Mouse (Mus musculus) midbrain, embryonic 11.5 days (tissue): ENCODE measurements around the gene Pde6h. TPM values are rescaled to one million over a fixed set of nuclear protein-coding genes. Genes with fewer than 3 reads are reported as not detected.

Experiments used
- ATAC-seq: fragments of 200-750 bp; cut with Nextera tagmentation; 2 replicates; pipeline ENCODE4 v1.8.0; 2017; ENCODE audit warnings: moderate TSS enrichment, moderate library complexity; ENCODE audit not compliant: low FRiP score
- DNase-seq: peaks from one replicate; pipeline ENCODE4 v3.0.0; 2015; ENCODE audit warnings: low spot score; ENCODE audit errors: missing footprints
- H3K27ac ChIP-seq: fragments of 300-500 bp; sonication (generic); 2 replicates; pipeline ENCODE4 v1.5.1; 2014; ENCODE audit warnings: low read depth, low read length
- H3K27me3 ChIP-seq: fragments of 300-500 bp; sonication (generic); 2 replicates; pipeline ENCODE4 v1.6.1; 2014; ENCODE audit warnings: mild to moderate bottlenecking, low read length, moderate library complexity, mixed read lengths; ENCODE audit not compliant: control insufficient read depth, insufficient read depth
- H3K36me3 ChIP-seq: fragments of 300-500 bp; sonication (generic); 2 replicates; pipeline ENCODE4 v1.6.1; 2014; ENCODE audit warnings: mild to moderate bottlenecking, low read length, moderate library complexity, mixed read lengths; ENCODE audit not compliant: control insufficient read depth, insufficient read depth
- H3K4me1 ChIP-seq: fragments of 300-500 bp; sonication (generic); 2 replicates; pipeline ENCODE4 v1.6.1; 2014; ENCODE audit warnings: low read length; ENCODE audit not compliant: control insufficient read depth, insufficient read depth
- H3K4me2 ChIP-seq: fragments of 300-500 bp; sonication (generic); 2 replicates; pipeline ENCODE4 v1.6.1; 2014; ENCODE audit warnings: mild to moderate bottlenecking, moderate library complexity
- H3K4me3 ChIP-seq: fragments of 300-500 bp; sonication (generic); 2 replicates; pipeline ENCODE4 v1.5.1; 2014; ENCODE audit warnings: low read depth, low read length
- H3K9ac ChIP-seq: fragments of 300-500 bp; sonication (generic); 2 replicates; pipeline ENCODE4 v1.6.1; 2014; ENCODE audit warnings: low read length
- H3K9me3 ChIP-seq: fragments of 300-500 bp; sonication (generic); 2 replicates; pipeline ENCODE4 v1.6.1; 2016; ENCODE audit warnings: low read length; ENCODE audit not compliant: control insufficient read depth
- WGBS: fragments of 180-500 bp; shearing (Covaris S2); extraction: QIAGEN DNeasy Blood & Tissue Kit; methylation state at CpG from one replicate; pipeline ENCODE4 v1.1.7; 2014; 5-methylcytosine and 5-hydroxymethylcytosine counted together
- polyA plus RNA-seq: library from polyadenylated mRNA; unstranded; fragments of >200 nt; fragmentation: Nextera tagmentation; extraction: Ambion mirVana; gene quantifications from 2 replicates; pipeline ENCODE4 v1.2.1, GENCODE M21; 2014

Gene Pde6h
- polyA plus RNA-seq, 1 experiment from 2014 or later = not detected

DNA sequence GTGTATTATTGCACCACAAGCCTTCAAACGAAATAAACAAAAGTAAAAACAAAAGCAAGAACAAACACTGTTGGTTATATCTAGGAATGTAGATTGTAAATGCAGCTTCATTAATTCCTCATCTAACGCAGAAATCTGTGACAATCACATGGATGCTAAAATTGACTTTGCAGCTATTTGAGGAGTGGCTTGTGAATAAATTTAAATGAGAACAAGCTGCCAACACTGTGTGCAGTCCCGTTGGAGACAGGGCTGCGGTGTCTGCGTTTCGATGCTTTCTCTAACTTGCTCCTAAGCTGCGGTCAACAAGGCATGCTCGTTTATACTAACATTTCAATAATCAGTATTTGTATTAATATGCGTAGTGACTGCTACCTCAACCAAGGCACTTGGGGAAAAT, 18.6 kb downstream of the Pde6h start:
- H3K27ac ChIP-seq = no peak overlapping the region
- ATAC-seq (no peak), DNase-seq (peak; percentile 67)
- H3K36me3 ChIP-seq = no peaks in the 10 kb centered on the region
- H3K4me3 ChIP-seq = no peak overlapping the region
- 85% methylated on average over 9 of the region's 9 CpGs for WGBS
- H3K9me3 ChIP-seq = no peaks in the 10 kb centered on the region
- no peak overlapping the region for H3K9ac ChIP-seq
- no peak overlapping the region for H3K4me2 ChIP-seq
- no peaks in the 10 kb centered on the region for H3K27me3 ChIP-seq
- H3K4me1 ChIP-seq = no peaks in the 10 kb centered on the region

DNA sequence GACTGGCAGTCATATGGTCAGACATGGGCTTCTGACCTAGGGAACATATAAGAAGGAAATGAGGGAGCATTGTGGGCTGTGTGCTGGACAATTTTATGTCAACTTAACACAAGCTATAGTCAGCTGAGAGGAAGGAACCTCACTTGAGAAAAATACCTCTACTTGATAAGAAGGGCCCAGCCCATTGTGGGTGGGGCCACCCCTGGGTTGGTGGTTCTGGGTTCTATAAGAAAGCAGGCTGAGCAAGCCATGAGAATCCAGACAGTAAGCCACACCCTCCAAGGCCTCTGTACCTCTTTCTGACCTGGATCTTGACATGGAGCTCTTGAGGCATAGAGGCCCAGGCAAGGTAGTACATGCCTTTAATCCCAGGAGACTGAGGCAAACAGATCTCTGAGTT, 19.8 kb downstream of the Pde6h start:
- no peak overlapping the region for H3K9ac ChIP-seq
- H3K4me2 ChIP-seq = no peak overlapping the region
- DNase-seq = peak; percentile 12
- H3K36me3 ChIP-seq = no peaks in the 10 kb centered on the region
- ATAC-seq = no peak
- no peaks in the 10 kb centered on the region for H3K9me3 ChIP-seq
- no peak overlapping the region for H3K4me3 ChIP-seq
- H3K27ac ChIP-seq = no peak overlapping the region
- no peaks in the 10 kb centered on the region for H3K27me3 ChIP-seq
- H3K4me1 ChIP-seq = no peaks in the 10 kb centered on the region

DNA sequence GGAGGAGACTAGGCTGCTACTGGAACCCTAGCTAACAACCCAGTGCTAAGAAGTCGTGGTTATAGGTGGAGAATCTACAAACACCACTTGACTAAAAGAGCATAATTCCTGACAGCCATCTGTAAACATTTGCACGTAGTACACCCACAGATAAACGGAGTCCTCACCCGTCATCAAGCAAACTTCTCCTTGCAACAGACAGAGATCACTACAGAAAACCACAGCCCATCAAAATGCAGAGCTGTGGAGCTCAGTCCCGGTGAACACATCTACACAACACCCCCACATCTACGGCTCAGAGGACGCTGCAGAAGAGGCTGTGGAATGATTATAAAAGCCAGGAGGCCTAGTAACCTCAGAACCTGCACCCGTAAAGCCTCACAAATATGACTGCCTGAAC, 20.9 kb downstream of the Pde6h start:
- H3K4me3 ChIP-seq = no peak overlapping the region
- DNase-seq (no peak), ATAC-seq (no peak)
- H3K9me3 ChIP-seq = no peaks in the 10 kb centered on the region
- H3K9ac ChIP-seq = no peak overlapping the region
- H3K4me2 ChIP-seq = no peak overlapping the region
- no peaks in the 10 kb centered on the region for H3K36me3 ChIP-seq
- H3K4me1 ChIP-seq = no peaks in the 10 kb centered on the region
- no peaks in the 10 kb centered on the region for H3K27me3 ChIP-seq
- 88% methylated on average over 8 of the region's 8 CpGs for WGBS
- H3K27ac ChIP-seq = no peak overlapping the region

DNA sequence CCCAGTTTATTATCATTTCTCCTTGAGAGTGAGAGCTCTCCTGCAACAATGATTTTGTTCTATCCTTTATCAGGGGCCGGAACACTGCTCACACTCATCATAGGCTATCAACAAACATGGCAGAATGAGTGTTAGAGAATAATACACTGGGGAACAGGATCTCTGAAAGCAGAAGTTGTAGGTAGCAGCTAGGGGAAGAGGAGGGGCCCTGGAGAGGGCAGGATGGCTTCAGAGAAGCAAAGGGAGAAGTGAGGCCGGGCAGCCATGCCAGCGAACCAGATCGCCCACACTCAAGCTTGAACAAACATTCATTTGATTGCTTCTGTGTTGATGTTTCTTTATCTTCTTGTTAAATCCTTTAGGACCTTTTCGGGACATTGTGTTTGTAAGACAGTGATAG, 22.6 kb downstream of the Pde6h start:
- no peak overlapping the region for H3K4me3 ChIP-seq
- ATAC-seq = no peak
- no peak overlapping the region for H3K9ac ChIP-seq
- H3K27me3 ChIP-seq = no peaks in the 10 kb centered on the region
- DNase-seq = no peak
- WGBS = 89% methylated on average over 5 of the region's 5 CpGs
- no peak overlapping the region for H3K27ac ChIP-seq
- H3K36me3 ChIP-seq = no peaks in the 10 kb centered on the region
- no peaks in the 10 kb centered on the region for H3K9me3 ChIP-seq
- H3K4me1 ChIP-seq = no peaks in the 10 kb centered on the region
- H3K4me2 ChIP-seq = no peak overlapping the region

DNA sequence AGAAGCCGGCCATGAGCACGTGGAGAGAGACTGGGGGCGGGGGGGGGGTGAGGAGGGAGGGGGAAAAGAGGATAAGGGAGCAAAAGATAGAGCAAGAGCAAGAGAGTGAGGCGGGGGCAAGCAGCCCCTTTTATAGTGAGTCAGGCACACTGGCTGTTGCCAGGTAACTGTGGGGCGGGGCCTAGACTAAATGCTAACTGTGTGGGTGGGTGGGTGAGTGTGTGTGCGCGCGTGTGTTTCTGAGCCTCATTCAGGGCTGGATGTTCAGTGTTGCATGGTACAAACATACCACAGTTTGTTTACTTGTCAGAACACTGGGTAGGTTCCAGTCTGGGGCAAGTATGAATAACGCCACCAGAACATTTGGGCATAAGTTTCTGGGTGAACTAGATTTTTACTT, 23.3 kb downstream of the Pde6h start:
- ATAC-seq (peak; percentile 80; the same call in 1 of the 2 replicates), DNase-seq (peak; percentile 62)
- H3K27ac ChIP-seq = no peak overlapping the region
- H3K36me3 ChIP-seq = no peaks in the 10 kb centered on the region
- no peaks in the 10 kb centered on the region for H3K27me3 ChIP-seq
- WGBS = 59% methylated on average over 8 of the region's 9 CpGs
- no peak overlapping the region for H3K9ac ChIP-seq
- no peak overlapping the region for H3K4me3 ChIP-seq
- no peaks in the 10 kb centered on the region for H3K4me1 ChIP-seq
- no peaks in the 10 kb centered on the region for H3K9me3 ChIP-seq
- no peak overlapping the region for H3K4me2 ChIP-seq

DNA sequence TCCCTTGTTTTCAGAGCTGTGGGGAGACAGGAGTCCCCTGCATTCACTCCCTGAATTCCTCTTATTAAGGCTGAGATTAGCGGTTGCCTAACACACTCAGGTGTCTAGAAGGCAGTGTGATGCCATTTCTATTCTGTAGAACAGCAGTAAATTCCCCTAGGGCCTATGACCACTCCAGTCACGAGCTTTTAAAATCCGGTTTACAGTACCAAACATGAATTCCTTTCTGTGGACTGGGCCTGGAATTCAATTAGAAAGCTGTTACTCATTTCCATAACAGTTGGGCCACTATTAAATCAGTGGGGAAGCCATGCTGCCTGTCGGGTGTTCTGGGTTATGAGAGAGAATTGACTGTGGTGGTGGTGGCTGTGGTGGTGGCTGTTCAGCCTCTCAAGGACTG, 24.1 kb downstream of the Pde6h start:
- WGBS = 72% methylated on average over 4 of the region's 4 CpGs
- H3K9me3 ChIP-seq = no peaks in the 10 kb centered on the region
- H3K4me1 ChIP-seq = no peaks in the 10 kb centered on the region
- no peaks in the 10 kb centered on the region for H3K27me3 ChIP-seq
- DNase-seq (peak; percentile 21), ATAC-seq (no peak)
- H3K9ac ChIP-seq = no peak overlapping the region
- no peaks in the 10 kb centered on the region for H3K36me3 ChIP-seq
- no peak overlapping the region for H3K27ac ChIP-seq
- no peak overlapping the region for H3K4me2 ChIP-seq
- H3K4me3 ChIP-seq = no peak overlapping the region

DNA sequence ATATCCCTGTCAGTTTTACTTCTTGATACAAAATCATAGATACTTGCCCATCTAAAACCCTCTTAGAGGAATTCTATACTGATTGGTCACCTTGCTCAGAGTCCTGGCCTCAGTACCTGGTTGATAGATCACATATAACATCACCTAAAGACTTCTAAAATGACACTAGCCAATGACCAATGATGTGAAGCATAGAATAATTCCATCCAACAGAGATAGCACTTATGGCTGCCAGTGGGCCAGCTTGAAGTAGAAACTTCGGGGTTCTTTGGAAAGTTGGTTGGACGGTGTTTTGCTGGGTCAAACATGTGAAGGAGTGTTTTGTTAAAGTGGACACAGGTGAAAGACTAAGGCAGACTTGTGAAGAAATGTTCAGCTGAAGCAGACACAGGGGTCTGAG, 26.5 kb downstream of the Pde6h start:
- Histone ChIP-seq H3K4me1 (no peaks in the 10 kb centered on the region), H3K4me3 (no peak overlapping the region), H3K36me3 (no peaks in the 10 kb centered on the region), H3K27ac (no peak overlapping the region), H3K4me2 (no peak overlapping the region), H3K9ac (no peak overlapping the region), H3K27me3 (no peaks in the 10 kb centered on the region), H3K9me3 (no peaks in the 10 kb centered on the region)
- DNase-seq (peak; percentile 65), ATAC-seq (no peak)
- 94% methylated on average over 2 of the region's 2 CpGs for WGBS

DNA sequence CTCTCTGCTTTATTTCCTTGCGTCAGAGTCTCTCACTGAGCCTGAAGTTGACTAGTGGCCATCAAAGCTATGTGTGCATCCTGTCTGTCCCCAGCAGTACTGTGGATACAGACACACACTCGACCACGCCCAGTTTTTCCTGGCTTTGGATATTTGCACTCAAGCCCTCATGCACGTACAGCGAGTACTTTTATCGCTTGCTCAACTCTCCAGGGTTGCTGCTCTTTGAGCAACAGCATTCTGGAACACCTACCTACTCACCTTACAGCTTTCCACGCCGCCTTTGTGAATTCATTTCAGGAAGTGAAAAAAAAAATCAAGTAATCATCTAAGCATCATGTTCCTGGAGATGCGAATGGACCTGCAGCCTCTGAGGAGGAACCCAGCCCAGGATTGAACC, 29.3 kb downstream of the Pde6h start:
- WGBS = 91% methylated on average over 9 of the region's 9 CpGs
- no peak overlapping the region for H3K27ac ChIP-seq
- ATAC-seq (no peak), DNase-seq (no peak)
- H3K4me1 ChIP-seq = no peaks in the 10 kb centered on the region
- H3K27me3 ChIP-seq = no peaks in the 10 kb centered on the region
- H3K4me2 ChIP-seq = no peak overlapping the region
- H3K9ac ChIP-seq = no peak overlapping the region
- H3K36me3 ChIP-seq = no peaks in the 10 kb centered on the region
- no peak overlapping the region for H3K4me3 ChIP-seq
- no peaks in the 10 kb centered on the region for H3K9me3 ChIP-seq

DNA sequence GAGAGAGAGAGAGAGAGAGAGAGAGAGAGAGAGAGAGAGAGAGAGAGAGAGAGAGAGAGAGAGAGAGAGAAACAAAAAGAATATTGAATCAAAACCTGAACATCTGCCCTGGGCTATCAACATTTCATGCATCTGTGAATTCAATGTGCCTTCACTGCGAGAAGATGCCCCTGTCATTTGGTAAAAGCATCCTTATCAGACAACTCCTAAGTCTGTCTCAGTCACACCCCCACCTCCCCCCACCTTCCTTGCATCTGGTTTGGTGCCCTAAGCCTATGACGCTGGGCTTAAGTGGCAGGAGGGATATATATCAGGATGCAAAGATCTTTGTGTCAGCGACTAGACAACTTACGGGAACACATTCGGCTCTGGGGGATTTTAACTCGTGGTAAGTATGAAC, 30.6 kb downstream of the Pde6h start:
- Histone ChIP-seq H3K4me3 (no peak overlapping the region), H3K27me3 (no peaks in the 10 kb centered on the region), H3K4me1 (no peaks in the 10 kb centered on the region), H3K36me3 (no peaks in the 10 kb centered on the region), H3K27ac (no peak overlapping the region), H3K4me2 (no peak overlapping the region), H3K9ac (no peak overlapping the region), H3K9me3 (no peaks in the 10 kb centered on the region)
- ATAC-seq (no peak), DNase-seq (no peak)
- 91% methylated on average over 6 of the region's 6 CpGs for WGBS

DNA sequence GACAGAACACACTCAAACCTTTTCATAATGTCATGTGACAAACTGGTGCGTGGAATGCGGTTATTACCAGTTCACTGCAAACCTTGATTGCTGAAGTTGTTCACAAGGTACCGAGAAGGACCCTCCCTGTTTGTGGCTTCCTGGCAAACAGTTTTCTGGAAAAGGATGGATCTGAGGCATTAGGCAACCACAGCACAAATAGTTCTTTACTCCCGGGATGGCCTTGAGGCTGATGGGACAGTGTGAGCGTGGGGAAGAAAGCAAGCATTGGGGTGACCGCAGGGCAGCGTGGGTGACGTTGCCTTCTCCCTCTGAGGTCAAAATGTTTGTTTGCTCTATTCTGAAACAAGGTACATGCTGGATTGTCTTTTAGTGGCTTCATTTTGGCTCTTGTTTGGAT, 31.1 kb downstream of the Pde6h start:
- H3K4me1 ChIP-seq = no peaks in the 10 kb centered on the region
- no peaks in the 10 kb centered on the region for H3K27me3 ChIP-seq
- 88% methylated on average over 8 of the region's 8 CpGs for WGBS
- no peak overlapping the region for H3K27ac ChIP-seq
- DNase-seq (no peak), ATAC-seq (no peak)
- H3K36me3 ChIP-seq = no peaks in the 10 kb centered on the region
- no peaks in the 10 kb centered on the region for H3K9me3 ChIP-seq
- H3K4me3 ChIP-seq = no peak overlapping the region
- H3K9ac ChIP-seq = no peak overlapping the region
- no peak overlapping the region for H3K4me2 ChIP-seq
